Mouse (Mus musculus) midbrain, embryonic 14.5 days (tissue): ENCODE results near the gene Nsl1. TPM values are rescaled to one million over a fixed set of nuclear protein-coding genes. Genes with fewer than 3 reads are reported as not detected.

Experiments used
- ATAC-seq: fragments of 200-750 bp; cut with Nextera tagmentation; 2 replicates; pipeline ENCODE4 v1.8.0; 2017; ENCODE audit warnings: moderate number of reproducible peaks, moderate library complexity; ENCODE audit not compliant: low FRiP score, low TSS enrichment
- DNase-seq: peaks from one replicate; pipeline ENCODE4 v3.0.0-alpha.2; 2015
- H3K27ac ChIP-seq: fragments of 300-500 bp; sonication (generic); replicated peaks from 2 replicates; pipeline ENCODE4 v1.5.1; 2014; ENCODE audit warnings: mild to moderate bottlenecking, low read depth, low read length, moderate library complexity
- H3K27me3 ChIP-seq: fragments of 300-500 bp; sonication (generic); 2 replicates; pipeline ENCODE4 v1.6.1; 2014; ENCODE audit warnings: low read length, control low read depth, mixed read lengths; ENCODE audit not compliant: control insufficient read depth, insufficient read depth
- H3K36me3 ChIP-seq: fragments of 300-500 bp; sonication (generic); 2 replicates; pipeline ENCODE4 v1.6.1; 2014; ENCODE audit warnings: low read length, control low read depth; ENCODE audit not compliant: control insufficient read depth, insufficient read depth
- H3K4me1 ChIP-seq: fragments of 300-500 bp; sonication (generic); 2 replicates; pipeline ENCODE4 v1.6.1; 2014; ENCODE audit warnings: mild to moderate bottlenecking, antibody characterized with exemption, low read length, control low read depth; ENCODE audit not compliant: control insufficient read depth, insufficient read depth
- H3K4me2 ChIP-seq: fragments of 300-500 bp; sonication (generic); 2 replicates; pipeline ENCODE4 v1.6.1; 2014; ENCODE audit warnings: mild to moderate bottlenecking, low read length, moderate library complexity
- H3K4me3 ChIP-seq: fragments of 300-500 bp; sonication (generic); replicated peaks from 2 replicates; pipeline ENCODE4 v1.5.1; 2014; ENCODE audit warnings: low read depth, low read length
- H3K9ac ChIP-seq: fragments of 300-500 bp; sonication (generic); replicated peaks from 2 replicates; pipeline ENCODE4 v1.6.1; 2014; ENCODE audit warnings: mild to moderate bottlenecking, low read length, moderate library complexity
- H3K9me3 ChIP-seq: fragments of 300-500 bp; sonication (generic); 2 replicates; pipeline ENCODE4 v1.6.1; 2016; ENCODE audit warnings: low read length, control low read depth, mixed read lengths; ENCODE audit not compliant: control insufficient read depth
- WGBS: fragments of 180-500 bp; shearing (Covaris S2); extraction: QIAGEN DNeasy Blood & Tissue Kit; methylation state at CpG from one replicate; pipeline ENCODE4 v1.1.7; 2014; 5-methylcytosine and 5-hydroxymethylcytosine counted together
- polyA plus RNA-seq: library from polyadenylated mRNA; unstranded; fragments of >200 nt; fragmentation: Nextera tagmentation; extraction: Ambion mirVana; gene quantifications from 2 replicates; pipeline ENCODE4 v1.2.1, GENCODE M21; 2014

Nsl1 gene
- polyA plus RNA-seq, 1 experiment from 2014 or later: 4.9 TPM

DNA sequence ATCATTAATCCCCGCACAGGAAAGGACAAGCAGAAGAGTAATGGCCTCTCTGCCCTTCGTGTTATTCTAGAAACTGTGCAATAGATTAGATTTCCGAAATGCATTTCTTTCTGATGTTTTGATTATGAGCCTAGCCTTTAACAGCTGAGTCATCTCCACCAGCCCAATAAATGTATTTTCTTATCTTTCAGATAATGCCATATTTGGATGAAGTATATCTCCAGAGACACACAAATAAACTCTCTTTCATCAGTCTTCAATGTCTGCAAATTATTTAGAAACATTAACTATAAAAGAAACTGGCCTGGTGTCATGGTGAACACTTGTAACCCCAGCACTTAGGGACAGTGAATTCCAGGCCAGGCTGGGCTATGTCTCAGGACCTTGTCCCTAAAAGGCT is 20.1 kb upstream of the Nsl1 start:
- H3K4me2 ChIP-seq: no peak overlapping the region
- WGBS: 85% methylated on average over 3 of the region's 3 CpGs
- no peak overlapping the region for H3K27ac ChIP-seq
- no peaks in the 10 kb centered on the region for H3K4me1 ChIP-seq
- no peaks in the 10 kb centered on the region for H3K9me3 ChIP-seq
- no peak overlapping the region for H3K4me3 ChIP-seq
- no peaks in the 10 kb centered on the region for H3K27me3 ChIP-seq
- H3K9ac ChIP-seq: no peak overlapping the region
- DNase-seq: no peak
- no peaks in the 10 kb centered on the region for H3K36me3 ChIP-seq
- ATAC-seq: no peak

DNA sequence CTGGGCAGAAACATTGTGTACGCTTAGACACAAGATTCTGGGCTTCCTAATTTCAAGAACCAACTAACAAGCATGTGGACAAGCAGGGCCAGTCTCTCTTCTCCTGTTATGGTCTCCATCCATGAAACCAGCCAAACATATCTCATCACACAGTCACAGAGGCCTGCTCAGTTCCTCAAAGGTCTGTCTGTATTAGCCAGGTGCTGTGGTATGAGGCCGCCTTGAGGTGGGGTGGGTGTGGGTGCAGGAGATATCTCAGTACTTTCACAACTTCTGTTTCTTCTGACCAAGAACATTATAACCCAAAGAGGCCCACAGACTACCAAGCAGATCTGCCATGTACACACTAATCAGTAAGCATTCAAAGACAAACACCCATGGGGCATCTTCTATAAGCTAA is 17.5 kb upstream of the Nsl1 start:
- H3K4me1 ChIP-seq: no peaks in the 10 kb centered on the region
- no peaks in the 10 kb centered on the region for H3K27me3 ChIP-seq
- no peak overlapping the region for H3K4me2 ChIP-seq
- no peak overlapping the region for H3K9ac ChIP-seq
- DNase-seq (no peak), ATAC-seq (no peak)
- no peaks in the 10 kb centered on the region for H3K36me3 ChIP-seq
- no peak overlapping the region for H3K4me3 ChIP-seq
- H3K9me3 ChIP-seq: no peaks in the 10 kb centered on the region
- no peak overlapping the region for H3K27ac ChIP-seq
- WGBS: 95% methylated on average over 2 of the region's 2 CpGs

DNA sequence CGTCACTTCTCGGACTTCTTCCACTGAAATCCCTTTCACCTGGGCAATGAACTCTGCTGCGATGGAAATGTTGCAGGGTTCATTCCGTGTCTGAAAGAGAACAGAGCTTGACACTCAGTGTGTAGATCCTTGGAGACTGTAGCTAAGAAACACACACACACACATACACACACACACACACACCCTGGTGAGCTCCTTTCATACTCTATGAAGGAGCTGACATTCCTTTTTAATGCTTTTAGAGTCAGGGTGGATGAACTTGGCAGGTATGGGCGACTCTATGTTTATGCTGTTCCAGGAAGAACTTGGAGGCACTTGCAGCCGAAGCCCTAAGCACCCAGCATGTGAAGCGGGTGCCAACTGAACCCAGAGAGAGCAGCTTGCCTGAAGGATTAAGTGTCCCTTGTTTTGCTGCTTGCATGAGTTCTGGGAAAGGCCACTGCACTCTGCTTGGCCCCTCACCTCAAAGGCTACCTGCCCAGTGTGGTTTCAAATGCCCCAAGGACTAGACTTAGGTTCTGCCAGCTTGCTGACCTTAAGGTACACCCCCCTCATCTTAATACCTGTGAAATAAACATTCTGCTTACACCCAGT is 16.5 kb upstream of the Nsl1 start:
- WGBS: 67% methylated on average over 7 of the region's 7 CpGs
- no peaks in the 10 kb centered on the region for H3K36me3 ChIP-seq

DNA sequence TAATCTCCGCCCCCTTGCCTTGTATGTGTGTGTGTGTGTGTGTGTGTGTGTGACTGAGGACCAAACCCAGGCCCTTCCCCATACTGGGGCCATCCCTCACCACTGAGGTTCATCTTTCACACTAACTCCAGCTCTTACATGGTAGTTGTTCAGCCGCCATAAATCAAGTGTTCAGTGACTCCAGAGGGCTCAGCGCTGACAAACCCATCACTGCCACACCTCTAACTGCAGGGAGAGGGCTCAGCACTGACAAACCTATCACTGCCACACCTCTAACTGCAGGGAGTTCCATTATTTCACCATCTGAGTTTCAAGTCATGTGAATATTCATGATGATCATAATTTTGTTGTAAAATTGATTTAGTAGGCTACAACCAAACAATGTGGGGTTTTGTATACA is 9.3 kb upstream of the Nsl1 start:
- DNase-seq (no peak), ATAC-seq (no peak)
- H3K27ac ChIP-seq: no peak overlapping the region
- H3K9ac ChIP-seq: no peak overlapping the region
- no peak overlapping the region for H3K4me2 ChIP-seq
- H3K4me3 ChIP-seq: no peak overlapping the region
- H3K4me1 ChIP-seq: no peaks in the 10 kb centered on the region
- 0 out of 2 replicates have a peak, but pooled peaks cover 3% of the 10 kb centered on the region for H3K36me3 ChIP-seq
- no peaks in the 10 kb centered on the region for H3K27me3 ChIP-seq
- WGBS: 90% methylated on average over 3 of the region's 3 CpGs
- H3K9me3 ChIP-seq: no peaks in the 10 kb centered on the region

More for the DNA sequence above, 16.5 kb upstream of the Nsl1 start:
- Histone ChIP-seq H3K4me3 (no peak overlapping the region), H3K4me2 (no peak overlapping the region), H3K9me3 (no peaks in the 10 kb centered on the region), H3K27me3 (no peaks in the 10 kb centered on the region), H3K9ac (no peak overlapping the region), H3K4me1 (no peaks in the 10 kb centered on the region), H3K27ac (no peak overlapping the region)
- DNase-seq: no peak
- ATAC-seq: no peak

DNA sequence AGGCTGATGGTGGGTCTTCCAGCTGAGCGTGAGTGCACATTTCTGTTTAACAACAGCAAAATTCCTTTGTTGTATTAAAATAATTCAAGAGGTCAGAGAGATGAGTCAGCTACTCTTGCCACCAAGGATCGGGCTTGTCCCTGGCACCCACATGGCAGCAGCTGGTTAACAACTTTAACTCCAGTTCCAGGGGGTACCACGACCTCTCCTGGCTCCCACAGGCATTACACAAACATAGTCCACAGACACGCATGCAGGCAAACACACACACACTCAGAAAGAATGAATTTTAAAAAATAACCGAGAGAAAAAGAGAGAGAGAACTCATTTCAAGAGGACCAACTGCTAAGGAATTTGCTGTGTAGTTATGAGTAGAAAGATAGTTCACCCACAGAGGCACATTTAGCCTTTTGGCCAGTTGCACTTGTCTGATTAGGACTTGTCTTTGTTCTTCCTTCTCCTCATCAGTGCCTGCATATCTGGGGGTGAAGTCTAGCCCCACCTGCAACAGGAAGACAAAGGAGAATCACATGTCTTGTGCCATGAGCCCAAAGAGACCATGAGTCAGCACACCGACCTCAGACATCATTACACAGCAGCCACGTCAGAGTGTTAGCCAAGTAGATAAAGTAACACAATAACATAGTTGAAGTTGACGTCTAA is 7.8 kb upstream of the Nsl1 start:
- Histone ChIP-seq H3K4me3 (no peak overlapping the region), H3K9ac (no peak overlapping the region), H3K9me3 (no peaks in the 10 kb centered on the region), H3K4me1 (no peaks in the 10 kb centered on the region), H3K27ac (no peak overlapping the region), H3K36me3 (0 out of 2 replicates have a peak, but pooled peaks cover 3% of the 10 kb centered on the region), H3K4me2 (no peak overlapping the region), H3K27me3 (no peaks in the 10 kb centered on the region)
- WGBS: 76% methylated on average over 8 of the region's 8 CpGs
- ATAC-seq: no peak
- no peak for DNase-seq

DNA sequence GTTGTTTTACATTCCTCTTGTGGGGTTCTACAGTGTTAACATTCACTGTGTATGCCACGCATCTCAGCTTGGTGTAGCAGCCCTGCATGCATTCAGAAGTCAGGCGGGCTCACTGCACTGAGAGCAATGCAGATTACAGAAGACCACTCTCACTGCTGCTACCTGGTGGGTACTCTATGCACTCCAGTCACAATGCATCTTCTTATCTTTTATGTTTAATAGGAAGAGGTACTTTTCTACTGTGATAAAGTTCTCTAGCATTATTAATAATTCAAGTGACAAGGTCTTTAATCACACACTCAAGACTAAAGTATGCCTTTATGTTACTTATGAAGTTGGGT is 7.3 kb upstream of the Nsl1 start:
- DNase-seq (no peak), ATAC-seq (no peak)
- Histone ChIP-seq H3K27ac (no peak overlapping the region), H3K27me3 (no peaks in the 10 kb centered on the region), H3K36me3 (0 out of 2 replicates have a peak, but pooled peaks cover 3% of the 10 kb centered on the region), H3K4me3 (no peak overlapping the region), H3K9ac (no peak overlapping the region), H3K9me3 (no peaks in the 10 kb centered on the region), H3K4me2 (no peak overlapping the region), H3K4me1 (no peaks in the 10 kb centered on the region)
- WGBS: 73% methylated on average over 2 of the region's 2 CpGs

DNA sequence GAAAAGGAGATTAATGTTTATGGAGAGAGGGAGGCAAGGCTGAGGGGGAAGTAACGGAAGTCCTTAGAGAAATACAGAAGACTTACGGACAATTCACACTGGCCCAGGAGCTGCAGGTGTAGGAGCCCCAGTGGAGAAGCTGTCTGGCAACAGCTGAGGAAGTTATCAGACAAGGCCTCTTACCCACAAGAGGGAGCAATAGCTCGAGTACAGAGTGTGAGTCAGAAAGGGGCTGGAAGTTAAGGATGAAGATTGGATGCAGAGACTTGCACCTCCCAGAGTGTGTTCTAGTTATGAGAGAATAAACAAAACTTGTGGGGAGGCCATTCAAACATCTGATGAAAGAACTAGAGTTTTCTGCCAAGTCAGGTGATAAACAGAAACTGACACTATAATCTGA is 5.4 kb upstream of the Nsl1 start:
- Histone ChIP-seq H3K27me3 (no peaks in the 10 kb centered on the region), H3K9ac (no peak overlapping the region), H3K4me1 (peaks cover 5% of the 10 kb centered on the region), H3K9me3 (no peaks in the 10 kb centered on the region), H3K27ac (no peak overlapping the region), H3K36me3 (0 out of 2 replicates have a peak, but pooled peaks cover 3% of the 10 kb centered on the region), H3K4me3 (no peak overlapping the region), H3K4me2 (no peak overlapping the region)
- 68% methylated on average over 3 of the region's 3 CpGs for WGBS
- ATAC-seq: no peak
- no peak for DNase-seq

DNA sequence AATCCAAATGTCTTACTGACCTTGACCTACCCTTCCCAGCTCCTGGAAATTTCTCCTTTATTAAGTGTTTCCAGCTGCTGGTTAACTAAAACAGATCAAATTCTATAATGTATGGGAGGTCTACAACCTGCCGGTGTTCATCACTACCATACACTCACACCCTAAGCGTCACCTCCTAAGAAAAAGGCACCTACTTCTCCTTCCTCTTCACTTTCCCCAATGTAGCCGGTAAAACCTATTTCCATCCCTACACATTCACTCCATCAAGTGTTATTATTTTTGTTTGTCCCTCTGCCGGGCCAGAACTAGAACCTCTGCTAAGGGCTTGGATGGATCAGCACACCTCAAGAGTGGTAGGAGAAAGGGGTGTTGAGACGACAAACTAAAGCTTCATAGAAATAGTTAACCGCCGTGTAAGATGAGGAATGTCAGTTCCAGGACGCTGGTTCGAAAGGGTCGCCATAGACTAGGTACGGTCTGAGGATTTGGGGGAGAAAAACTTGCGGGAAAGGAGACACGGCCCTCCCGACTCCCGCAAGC is 501 bp upstream of the Nsl1 start:
- H3K4me1 ChIP-seq: peaks cover 9% of the 10 kb centered on the region
- H3K9ac ChIP-seq: peak overlapping the region; percentile 75
- peak overlapping the region; percentile 55; the same call in 1 of the 2 replicates for H3K27ac ChIP-seq
- whole genome bisulfite sequencing: 7% methylated on average over 15 of the region's 15 CpGs
- no peaks in the 10 kb centered on the region for H3K36me3 ChIP-seq
- peak overlapping the region; percentile 92 for H3K4me2 ChIP-seq
- H3K27me3 ChIP-seq: no peaks in the 10 kb centered on the region
- DNase-seq (no peak), ATAC-seq (peak; percentile 31; the same call in 1 of the 2 replicates)
- H3K4me3 ChIP-seq: peak overlapping the region; percentile 74
- no peaks in the 10 kb centered on the region for H3K9me3 ChIP-seq

DNA sequence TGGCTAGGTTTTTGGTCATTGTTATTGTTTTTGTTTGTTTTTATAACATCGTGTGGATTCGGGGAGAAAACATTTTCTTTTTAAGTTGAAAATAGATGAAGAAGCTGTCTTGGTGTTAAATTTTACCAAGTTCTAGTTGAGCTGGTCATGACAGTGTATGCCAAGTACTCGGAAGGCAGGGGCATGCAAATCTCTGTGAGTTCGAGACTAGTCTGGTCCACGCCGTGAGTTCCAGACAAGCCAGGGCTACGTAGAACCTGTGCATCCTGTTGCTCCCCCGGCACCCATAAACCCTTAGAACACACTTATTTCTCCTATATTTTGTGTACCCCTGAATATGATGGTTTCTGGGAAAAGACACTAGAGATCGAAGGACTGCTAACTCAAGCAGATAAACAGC is 888 bp downstream of the Nsl1 start:
- no peak overlapping the region; the same call in 1 of the 2 replicates for H3K9ac ChIP-seq
- no peaks in the 10 kb centered on the region for H3K36me3 ChIP-seq
- H3K9me3 ChIP-seq: no peaks in the 10 kb centered on the region
- no peak overlapping the region for H3K27ac ChIP-seq
- no peak for ATAC-seq
- peak overlapping the region; percentile 74 for H3K4me3 ChIP-seq
- no peaks in the 10 kb centered on the region for H3K27me3 ChIP-seq
- peak overlapping the region; percentile 92 for H3K4me2 ChIP-seq
- WGBS: 60% methylated on average over 9 of the region's 9 CpGs
- peaks cover 9% of the 10 kb centered on the region for H3K4me1 ChIP-seq
- DNase-seq: no peak
